Mouse (Mus musculus) liver, adult 2 months (tissue): Measurements from ENCODE around the gene Lmbr1. TPM values are rescaled to one million over a fixed set of nuclear protein-coding genes. Genes with fewer than 3 reads are reported as not detected.

ENCODE experiments used
- DNase-seq: peaks from one replicate; pipeline ENCODE4 v3.0.0-alpha.2; 2011; ENCODE audit warnings: low read depth, low spot score; ENCODE audit errors: extremely low read depth
- H3K27ac ChIP-seq: fragments of 200-500 bp; replicated peaks from 2 replicates; pipeline ENCODE4 v1.5.1; 2012; ENCODE audit warnings: low read depth, mild to moderate bottlenecking, control low read depth, inconsistent platforms, low read length; ENCODE audit not compliant: insufficient read depth
- H3K27me3 ChIP-seq: fragments of 200-500 bp; 2 replicates; pipeline ENCODE4 v1.6.1; 2012; ENCODE audit warnings: mild to moderate bottlenecking, moderate library complexity, low read length, inconsistent platforms; ENCODE audit not compliant: control insufficient read depth, insufficient read depth
- H3K36me3 ChIP-seq: fragments of 200-500 bp; 2 replicates; pipeline ENCODE4 v1.6.1; 2012; ENCODE audit warnings: low read length, inconsistent platforms; ENCODE audit not compliant: control insufficient read depth, insufficient read depth
- H3K4me1 ChIP-seq: fragments of 200-500 bp; 2 replicates; pipeline ENCODE4 v1.6.1; 2011; ENCODE audit warnings: low read length; ENCODE audit not compliant: control insufficient read depth, insufficient read depth
- H3K4me3 ChIP-seq: fragments of 200-500 bp; 2 replicates; pipeline ENCODE4 v1.5.1; 2011; ENCODE audit warnings: low read depth, mild to moderate bottlenecking, control low read depth, low read length, moderate library complexity; ENCODE audit not compliant: insufficient read depth
- H3K79me2 ChIP-seq: fragments of 200-500 bp; 2 replicates; pipeline ENCODE4 v1.6.1; 2012; ENCODE audit warnings: inconsistent platforms, mild to moderate bottlenecking, low read length, moderate library complexity; ENCODE audit not compliant: control insufficient read depth, insufficient read depth
- H3K9ac ChIP-seq: fragments of 200-500 bp; 2 replicates; pipeline ENCODE4 v1.6.1; 2012; ENCODE audit warnings: low read depth, mild to moderate bottlenecking, control low read depth, inconsistent platforms, low read length
- CTCF ChIP-seq: fragments of 200-500 bp; IDR thresholded peaks from 2 replicates; pipeline ENCODE4 v1.5.1; 2011; ENCODE audit warnings: low read depth, low read length, control low read depth
- POLR2A ChIP-seq: fragments of 200-500 bp; IDR thresholded peaks from 2 replicates; pipeline ENCODE4 v1.6.1; 2011; ENCODE audit warnings: low read length, control low read depth; ENCODE audit not compliant: insufficient read depth; ENCODE audit errors: extremely low read depth
- WGBS: fragments of 180-500 bp; shearing (Covaris S2); methylation state at CpG from one replicate; pipeline ENCODE4 v1.1.7; 2018; 5-methylcytosine and 5-hydroxymethylcytosine counted together
- polyA plus RNA-seq: library from polyadenylated mRNA; depleted of rRNA; stranded (reverse); fragments of >200 nt; gene quantifications from 2 replicates; pipeline ENCODE4 v1.2.3, GENCODE M21; 2012; rRNA removed
- total RNA-seq: library from RNA; depleted of rRNA; stranded (reverse); fragments of >200 nt; gene quantifications from 2 replicates; pipeline ENCODE4 v1.2.3, GENCODE M21; 2014; rRNA removed

Gene Lmbr1
- total and polyA plus RNA-seq, 2 experiments, result 1.3 to 4.2 TPM

GRCm38 (mm10) chr5:29197187-29197586 is 181.0 kb downstream of the Lmbr1 start:
- Histone ChIP-seq H3K79me2 (no peaks in the 10 kb centered on the region), H3K36me3 (no peaks in the 10 kb centered on the region), H3K27me3 (no peaks in the 10 kb centered on the region), H3K27ac (no peak overlapping the region), H3K4me1 (peaks cover 5% of the 10 kb centered on the region; the same call in 1 of the 2 replicates), H3K9ac (no peak overlapping the region), H3K4me3 (no peak overlapping the region)
- 96% methylated on average over 4 of the region's 4 CpGs for WGBS
- no peak for TF ChIP-seq CTCF
- TF ChIP-seq POLR2A, result no peak
- DNase-seq, result no peak

GRCm38 (mm10) chr5:29196264-29196658 is 181.9 kb downstream of the Lmbr1 start:
- TF ChIP-seq CTCF, result no peak
- no peak for TF ChIP-seq POLR2A
- DNase-seq, result no peak
- Histone ChIP-seq H3K4me1 (peaks cover 5% of the 10 kb centered on the region; the same call in 1 of the 2 replicates), H3K9ac (peak overlapping the region; percentile 61; the same call in 1 of the 2 replicates), H3K79me2 (no peaks in the 10 kb centered on the region), H3K27ac (no peak overlapping the region), H3K4me3 (peak overlapping the region; percentile 75), H3K36me3 (no peaks in the 10 kb centered on the region), H3K27me3 (no peaks in the 10 kb centered on the region)
- 11% methylated on average over 12 of the region's 12 CpGs for WGBS

DNA sequence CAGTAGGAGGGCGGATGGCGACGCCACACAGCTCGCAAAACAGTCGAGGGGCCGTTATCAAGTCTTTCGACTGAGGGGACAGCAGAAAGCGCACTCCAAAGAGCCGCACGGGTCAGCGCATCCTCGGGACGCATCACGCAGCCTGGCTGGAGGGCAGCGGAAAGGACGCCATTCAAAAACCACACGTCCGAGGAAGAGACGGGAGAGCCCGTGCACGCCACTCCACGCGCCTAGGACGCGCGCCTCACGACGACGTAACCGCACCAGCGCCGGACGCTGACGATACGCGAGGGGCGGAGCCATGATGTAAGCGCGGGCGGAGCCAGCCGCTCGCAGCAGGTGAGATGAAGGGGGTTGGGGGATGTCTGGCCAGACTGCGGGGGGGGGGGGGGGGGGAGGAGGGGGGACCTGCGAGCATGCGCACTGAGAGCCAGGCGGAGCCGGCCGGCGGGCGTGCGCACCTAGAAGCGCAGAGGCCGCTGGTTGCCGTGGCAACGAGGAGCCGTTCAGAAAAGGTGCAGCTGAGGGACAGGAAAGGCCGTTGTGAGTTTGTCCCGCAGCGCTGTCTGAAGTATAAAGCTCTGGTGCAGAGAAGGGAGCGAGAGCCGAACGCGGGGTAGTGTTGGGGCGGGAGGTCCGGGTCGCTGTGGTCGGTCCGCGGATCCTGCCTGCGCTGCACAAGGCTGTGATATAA is 182.5 kb downstream of the Lmbr1 start, which contains the start of gene Rnf32:
Rnf32 (plus strand) TSS at position 423 of the 694 bp plus-strand sequence.
- Histone ChIP-seq H3K27ac (peak within 1 kb of the TSS; percentile 10), H3K79me2 (no peaks in the 10 kb centered on the region), H3K4me3 (peak within 1 kb of the TSS; percentile 78), H3K27me3 (no peaks in the 10 kb centered on the region), H3K4me1 (peaks cover 5% of the 10 kb centered on the region; the same call in 1 of the 2 replicates), H3K9ac (peak within 1 kb of the TSS; percentile 77), H3K36me3 (no peaks in the 10 kb centered on the region)
- TF ChIP-seq CTCF (no peak), POLR2A (peak; percentile 67; the same call in 1 of the 2 replicates)
- peak; percentile 77 for DNase-seq
- under 1% methylated on average over 66 of the region's 70 CpGs for WGBS

- Histone ChIP-seq H3K4me1 (peaks cover 5% of the 10 kb centered on the region; the same call in 1 of the 2 replicates), H3K79me2 (no peaks in the 10 kb centered on the region), H3K4me3 (peak overlapping the region; percentile 78), H3K36me3 (no peaks in the 10 kb centered on the region), H3K27ac (peak overlapping the region; percentile 10), H3K9ac (peak overlapping the region; percentile 77), H3K27me3 (no peaks in the 10 kb centered on the region)
- 13% methylated on average over 9 of the region's 9 CpGs for WGBS
- TF ChIP-seq CTCF, result no peak
- no peak for TF ChIP-seq POLR2A
- DNase-seq, result peak; percentile 31
These were observed 183.0 kb downstream of the Lmbr1 start for GRCm38 (mm10) chr5:29195231-29195569.

- H3K9ac ChIP-seq, result no peak overlapping the region
- DNase-seq, result no peak
- H3K27ac ChIP-seq, result no peak overlapping the region
- H3K36me3 ChIP-seq, result no peaks in the 10 kb centered on the region
- no peaks in the 10 kb centered on the region for H3K79me2 ChIP-seq
- no peaks in the 10 kb centered on the region for H3K27me3 ChIP-seq
- WGBS, result 78% methylated on average over 5 of the region's 5 CpGs
- TF ChIP-seq POLR2A (no peak), CTCF (no peak)
- no peaks in the 10 kb centered on the region for H3K4me1 ChIP-seq
- no peak overlapping the region for H3K4me3 ChIP-seq
These were observed 191.4 kb downstream of the Lmbr1 start for GRCm38 (mm10) chr5:29186798-29187197.

Other genes with a start within 250 kb of the Lmbr1 start
- gene Rnf32, start 182.4 kb downstream of the Lmbr1 start, total RNA-seq, result 0.18 and 0.60 TPM in 2 replicates
- 0.07 and 0.15 TPM in 2 replicates for gene Rnf32, start 182.4 kb downstream of the Lmbr1 start, polyA plus RNA-seq
- gene Nom1, start 56.3 kb upstream of the Lmbr1 start, total RNA-seq, result 7.7 and 10.9 TPM in 2 replicates
- 4.0 and 4.7 TPM in 2 replicates for gene Nom1, start 56.3 kb upstream of the Lmbr1 start, polyA plus RNA-seq
- gene Mnx1, start 100.1 kb upstream of the Lmbr1 start, total RNA-seq, result not detected in 2 replicates
- not detected in 2 replicates for gene Mnx1, start 100.1 kb upstream of the Lmbr1 start, polyA plus RNA-seq
- gene Ube3c, start 190.9 kb upstream of the Lmbr1 start, total RNA-seq, result 33.2 and 34.0 TPM in 2 replicates
- 10.3 and 11.1 TPM in 2 replicates for gene Ube3c, start 190.9 kb upstream of the Lmbr1 start, polyA plus RNA-seq